Mouse (Mus musculus) R1 (cell line): ENCODE measurements around the gene Ephb1.

Source experiments
- DNase-seq: peaks from one replicate; pipeline ENCODE4 v3.0.0-alpha.2; 2018; ENCODE audit warnings: low read depth, low spot score

The Ephb1 gene

DNA sequence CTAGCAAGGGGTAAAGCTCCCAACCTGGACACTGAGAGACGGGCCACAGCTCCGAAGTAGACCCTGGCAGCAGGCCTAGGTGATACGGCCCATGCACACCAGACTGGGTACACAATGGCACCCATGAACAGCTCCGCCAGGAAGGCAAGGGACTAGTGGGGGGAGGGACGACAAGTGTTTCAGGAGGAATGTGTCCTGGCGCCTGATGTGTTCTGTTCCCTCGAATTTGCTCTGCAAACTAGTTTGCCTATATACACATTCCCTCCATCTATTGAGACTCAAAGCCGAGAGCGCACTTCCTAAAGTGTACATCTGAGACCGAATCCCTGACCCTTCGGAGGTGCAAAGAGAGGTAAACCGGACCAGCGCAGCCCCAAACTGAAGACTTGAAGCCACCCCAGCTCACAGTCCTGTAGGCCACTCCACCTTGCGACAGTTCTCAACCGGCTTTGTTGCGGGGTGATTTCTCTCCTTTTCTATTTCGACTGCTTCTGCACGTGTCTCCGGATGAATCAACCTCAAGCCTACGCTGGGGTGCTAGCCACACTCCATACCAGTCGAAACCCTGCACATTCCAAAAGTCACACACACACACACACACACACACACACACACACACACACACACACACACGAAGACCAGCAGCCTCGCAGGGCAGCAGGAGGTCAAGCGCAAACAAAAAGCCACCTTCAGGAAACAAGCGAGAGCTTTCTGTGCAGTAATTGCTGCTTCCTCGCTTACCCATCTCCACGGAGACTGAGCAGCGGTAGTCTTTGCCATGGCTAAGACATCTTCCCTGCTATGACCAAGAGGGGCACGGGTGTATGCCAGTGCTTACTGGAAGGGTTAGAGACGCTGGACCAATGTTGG lies 2.1 kb downstream of the Ephb1 start:
- peak; percentile 32 for DNase-seq

DNA sequence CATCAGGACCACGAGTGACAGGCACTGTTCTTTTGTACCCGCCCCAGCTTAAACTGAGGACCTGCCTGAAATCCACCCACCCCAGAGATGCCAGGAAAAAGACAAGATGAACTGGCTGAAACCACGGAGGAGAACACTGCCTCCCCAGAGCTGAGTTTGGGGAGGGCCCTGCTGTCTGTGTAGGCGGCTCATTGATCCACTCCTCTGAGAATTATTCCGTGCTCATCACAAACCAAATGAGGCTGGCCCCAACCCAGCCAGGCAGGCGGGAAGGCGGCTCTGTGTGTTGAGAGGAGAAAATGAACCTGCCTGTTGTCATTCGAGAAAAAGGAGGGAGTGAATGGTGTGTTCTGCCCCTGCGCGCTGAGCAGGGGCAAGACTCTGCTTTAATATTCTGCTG lies 2.8 kb downstream of the Ephb1 start:
- DNase-seq: no peak

DNA sequence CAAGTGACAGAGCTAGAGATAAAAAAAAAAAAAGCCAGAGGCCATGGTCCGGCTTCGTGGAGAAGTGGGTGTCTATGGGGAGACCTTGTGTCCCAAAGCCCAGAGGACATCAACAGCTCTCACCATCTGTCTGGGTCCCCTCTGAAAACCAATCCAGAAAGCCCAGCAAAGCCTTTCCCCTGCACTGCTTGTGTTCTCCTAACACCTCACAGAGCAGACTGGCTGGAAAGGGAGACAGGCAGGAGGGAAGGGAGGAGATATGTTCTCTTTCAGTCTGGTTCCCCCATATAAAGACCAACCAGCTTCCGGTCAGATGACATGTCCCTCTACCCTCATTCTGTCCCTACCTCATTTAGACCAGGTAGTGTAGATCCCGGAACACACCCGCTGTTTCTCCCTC lies 3.3 kb downstream of the Ephb1 start:
- no peak for DNase-seq

DNA sequence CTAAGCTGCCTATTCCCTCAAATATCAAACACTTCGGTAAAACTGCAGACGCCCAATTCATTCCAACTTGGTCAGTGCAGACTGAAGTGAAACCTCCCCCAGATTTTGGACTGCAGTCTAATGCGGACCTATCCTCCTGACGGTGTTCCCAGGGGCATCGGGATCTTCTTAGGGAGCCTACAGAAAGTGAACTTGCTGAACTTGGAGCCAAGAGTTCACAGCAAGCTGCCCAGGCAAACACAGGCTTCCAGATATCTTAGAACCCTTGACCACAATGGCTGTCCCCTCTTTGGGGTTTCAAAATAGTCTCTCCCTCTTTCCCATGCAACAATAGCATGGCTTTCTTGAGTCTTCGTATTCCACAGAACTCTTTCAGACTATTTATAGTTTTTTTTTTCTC lies 3.8 kb downstream of the Ephb1 start:
- DNase-seq: no peak

DNA sequence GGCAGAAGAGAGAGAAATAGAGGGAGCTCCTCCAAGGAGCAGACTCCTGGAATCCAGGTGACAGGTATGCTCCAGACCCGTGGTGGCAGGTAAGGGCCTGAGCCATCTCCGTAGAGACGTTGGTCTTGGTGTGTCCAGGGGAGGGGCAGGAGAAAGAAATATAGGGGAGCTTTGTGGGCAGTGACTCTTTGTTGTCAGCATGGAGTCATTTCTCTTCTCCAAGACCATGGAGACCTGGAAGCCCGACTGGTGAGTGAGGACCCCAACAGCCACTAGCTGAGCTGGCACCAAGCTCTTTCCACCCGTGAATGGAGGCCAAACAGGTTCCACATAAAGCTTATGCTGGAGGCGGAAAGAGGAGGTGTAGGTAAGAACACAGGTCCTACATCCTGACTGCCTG lies 4.4 kb downstream of the Ephb1 start:
- no peak for DNase-seq

DNA sequence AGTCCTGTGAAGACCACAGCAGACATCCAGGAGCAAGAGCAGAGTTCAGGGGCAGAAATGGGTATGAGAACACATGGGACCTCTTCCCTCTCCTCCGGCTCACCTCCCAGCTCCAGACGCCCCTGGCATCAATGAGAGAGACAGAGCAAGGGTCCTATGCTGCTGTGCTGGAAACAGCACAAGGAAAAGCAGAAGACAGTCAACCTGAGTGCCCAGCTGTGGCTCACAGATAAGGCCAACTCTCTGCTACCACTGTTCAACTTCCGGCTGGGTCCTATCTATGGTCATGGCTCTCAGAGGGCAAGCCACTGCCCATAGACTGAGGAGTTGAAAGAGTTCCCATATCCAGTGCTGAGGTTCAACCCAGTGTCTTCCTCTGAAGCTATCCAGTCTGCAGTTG lies 7.7 kb downstream of the Ephb1 start:
- no peak for DNase-seq

DNA sequence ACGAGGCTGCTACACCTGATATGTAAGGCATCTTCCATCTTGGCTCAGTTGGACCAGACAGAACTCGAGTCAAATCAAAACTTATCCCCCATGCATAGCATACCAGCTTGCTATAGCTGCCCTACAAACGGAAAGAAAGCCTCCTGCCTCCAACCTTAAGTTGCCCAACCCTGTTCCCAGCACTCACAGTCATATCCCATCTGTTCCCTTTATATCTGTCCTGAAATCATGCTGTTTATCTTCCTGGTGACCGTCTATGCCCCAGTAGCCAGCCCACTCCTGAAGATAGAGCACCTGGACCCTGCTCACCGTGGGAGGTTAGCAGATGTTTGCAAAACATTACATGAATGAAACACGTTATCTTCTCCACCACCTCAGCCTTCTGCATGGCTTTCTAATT lies 9.0 kb downstream of the Ephb1 start:
- DNase-seq: no peak

DNA sequence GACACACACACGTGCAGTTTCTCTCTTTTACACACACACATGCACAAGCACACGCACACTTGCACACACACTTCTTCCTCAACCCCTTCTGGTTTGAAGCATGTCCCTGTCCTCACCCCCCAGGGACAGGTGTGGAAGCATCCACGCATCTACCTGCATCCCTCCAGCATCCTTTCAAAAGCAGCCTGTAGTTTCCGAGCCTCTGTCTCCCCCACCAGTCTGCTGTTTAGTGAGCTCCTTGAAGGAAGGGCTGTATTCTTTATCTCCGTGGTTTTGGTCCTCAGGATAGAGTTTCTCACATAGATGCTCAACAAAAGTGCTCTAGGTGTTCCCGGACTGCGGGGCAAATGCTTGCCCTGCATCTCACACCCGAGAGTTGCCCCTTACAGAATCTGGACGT lies 9.4 kb downstream of the Ephb1 start:
- DNase-seq: no peak

DNA sequence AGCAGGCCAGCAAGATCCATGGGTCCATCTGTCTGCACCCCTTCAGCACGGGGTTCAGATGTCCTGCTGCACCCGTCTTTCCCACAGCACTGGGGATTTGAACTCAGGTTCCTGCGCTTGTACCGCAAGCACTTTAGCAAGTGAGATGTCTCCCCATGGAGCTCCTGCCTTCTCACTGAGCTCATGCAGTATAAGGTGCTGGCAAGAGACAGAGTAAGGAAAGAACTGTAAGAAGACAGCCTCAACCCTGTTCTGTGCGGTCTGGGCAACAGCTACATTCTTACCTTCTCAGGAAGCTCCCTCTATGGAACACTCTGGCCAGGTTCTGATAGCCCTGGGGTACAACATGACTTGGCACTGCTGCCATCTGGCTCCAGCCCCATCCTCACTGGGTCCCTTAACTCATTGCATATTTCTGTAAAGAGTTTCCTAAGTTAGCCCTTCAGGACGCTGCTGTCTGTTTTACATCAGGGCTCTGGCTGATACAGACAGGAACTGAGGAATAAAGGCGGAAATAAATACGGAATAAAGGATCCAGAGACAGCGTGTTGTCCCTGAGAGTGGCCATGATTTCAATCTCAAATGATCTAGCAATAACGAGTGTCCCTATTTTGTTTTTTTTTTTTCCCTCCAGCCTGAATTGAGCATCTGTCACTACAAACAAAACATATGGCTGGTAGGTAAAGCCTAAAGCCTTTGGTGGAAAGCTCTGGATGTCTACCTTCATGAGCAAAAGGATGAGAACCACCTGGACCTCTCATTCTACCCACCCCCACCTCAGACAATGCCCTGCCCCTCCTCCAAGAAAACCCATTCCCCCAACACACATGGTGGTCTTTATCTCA lies 10.2 kb downstream of the Ephb1 start:
- no peak for DNase-seq

DNA sequence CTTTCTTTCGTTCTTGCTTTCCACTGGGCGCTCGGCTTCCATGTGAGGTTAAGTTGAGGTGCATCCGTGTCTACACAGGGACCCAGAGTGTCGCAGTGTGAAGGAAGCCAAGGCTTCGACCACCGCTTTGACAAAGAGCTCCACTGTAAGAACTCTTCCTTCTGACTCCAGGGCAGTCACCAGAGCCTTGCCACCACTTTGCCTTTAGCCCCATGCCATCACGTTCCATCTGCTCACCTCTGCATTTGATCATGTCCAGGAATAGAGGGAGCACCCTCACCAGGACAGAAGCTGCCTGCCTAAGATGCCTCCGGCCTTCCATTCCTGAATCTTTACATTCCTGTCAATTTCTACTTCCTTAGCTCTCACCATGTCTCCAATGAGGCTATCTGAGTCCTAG lies 11.4 kb downstream of the Ephb1 start:
- DNase-seq: no peak

DNA sequence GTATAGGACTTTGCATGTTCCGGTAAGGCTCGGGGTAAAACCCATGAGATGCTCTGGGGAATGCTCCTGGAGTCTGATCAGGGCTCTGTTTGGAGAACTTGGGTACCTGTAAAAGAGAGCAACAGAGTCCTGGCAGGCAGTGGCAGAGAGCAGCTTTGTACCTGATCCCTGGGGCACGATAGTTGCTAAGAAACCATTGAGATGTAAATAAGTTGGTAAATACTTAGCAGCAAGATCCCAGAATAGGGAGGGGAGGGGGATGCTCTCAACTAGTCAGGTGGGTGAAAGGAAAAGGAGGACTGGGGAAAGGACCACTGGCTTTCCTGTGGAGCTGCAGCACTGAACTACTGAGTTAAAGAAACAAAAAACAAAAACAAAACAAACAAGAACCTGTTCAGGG lies 12.5 kb downstream of the Ephb1 start:
- DNase-seq: peak; percentile 52

DNA sequence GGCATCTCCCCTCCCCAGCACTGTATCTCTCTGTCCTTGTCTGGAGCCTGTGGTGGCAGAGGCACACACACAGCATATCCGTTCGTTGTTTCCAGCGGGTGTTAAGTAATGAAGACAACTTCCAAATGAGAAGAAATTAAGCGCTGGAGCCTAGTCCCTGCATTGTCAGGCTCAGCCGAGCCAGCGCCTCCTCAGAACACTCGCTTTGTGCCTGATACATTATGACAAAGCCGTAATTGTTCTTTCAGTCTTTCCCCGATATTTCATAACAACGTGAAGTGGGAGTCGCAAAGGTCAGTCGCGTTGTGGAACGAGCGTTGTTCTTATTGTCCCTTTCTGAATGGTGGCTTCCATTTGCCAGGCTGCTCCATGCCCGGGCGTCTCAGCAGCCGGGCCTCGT lies 13.7 kb downstream of the Ephb1 start:
- DNase-seq: no peak

DNA sequence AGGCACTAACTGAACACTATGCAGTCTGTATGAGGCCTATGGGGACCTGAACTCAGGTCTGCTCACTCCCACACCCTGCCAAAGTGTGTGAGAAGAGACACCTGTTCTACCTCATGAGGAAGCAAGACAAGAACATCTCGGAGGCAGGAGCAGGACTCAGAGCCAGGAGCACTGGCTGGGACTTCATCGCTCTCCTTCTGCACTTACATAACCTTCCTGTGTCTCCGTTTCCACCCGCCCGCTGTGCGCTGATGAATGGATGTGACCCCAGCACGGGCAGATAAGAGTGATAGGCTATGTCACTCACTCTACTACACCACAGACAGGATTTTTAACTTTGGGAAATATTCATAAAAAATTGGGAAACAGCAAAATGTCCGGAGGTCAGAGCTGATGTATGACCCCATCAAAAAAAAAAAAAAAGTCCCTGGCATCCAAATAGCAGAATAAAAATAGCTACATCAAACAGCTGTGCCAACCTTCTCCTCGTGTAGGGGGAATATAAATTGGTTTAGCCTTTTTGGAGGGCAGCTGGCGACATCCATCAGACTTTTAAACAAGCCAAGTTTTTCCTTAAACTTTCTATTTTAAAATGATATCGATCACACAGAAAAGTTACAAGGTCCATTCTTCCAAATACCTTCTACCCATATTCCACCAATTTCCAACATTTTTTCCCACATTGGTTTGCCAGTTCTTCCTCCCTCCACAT lies 18.8 kb downstream of the Ephb1 start:
- DNase-seq: no peak

DNA sequence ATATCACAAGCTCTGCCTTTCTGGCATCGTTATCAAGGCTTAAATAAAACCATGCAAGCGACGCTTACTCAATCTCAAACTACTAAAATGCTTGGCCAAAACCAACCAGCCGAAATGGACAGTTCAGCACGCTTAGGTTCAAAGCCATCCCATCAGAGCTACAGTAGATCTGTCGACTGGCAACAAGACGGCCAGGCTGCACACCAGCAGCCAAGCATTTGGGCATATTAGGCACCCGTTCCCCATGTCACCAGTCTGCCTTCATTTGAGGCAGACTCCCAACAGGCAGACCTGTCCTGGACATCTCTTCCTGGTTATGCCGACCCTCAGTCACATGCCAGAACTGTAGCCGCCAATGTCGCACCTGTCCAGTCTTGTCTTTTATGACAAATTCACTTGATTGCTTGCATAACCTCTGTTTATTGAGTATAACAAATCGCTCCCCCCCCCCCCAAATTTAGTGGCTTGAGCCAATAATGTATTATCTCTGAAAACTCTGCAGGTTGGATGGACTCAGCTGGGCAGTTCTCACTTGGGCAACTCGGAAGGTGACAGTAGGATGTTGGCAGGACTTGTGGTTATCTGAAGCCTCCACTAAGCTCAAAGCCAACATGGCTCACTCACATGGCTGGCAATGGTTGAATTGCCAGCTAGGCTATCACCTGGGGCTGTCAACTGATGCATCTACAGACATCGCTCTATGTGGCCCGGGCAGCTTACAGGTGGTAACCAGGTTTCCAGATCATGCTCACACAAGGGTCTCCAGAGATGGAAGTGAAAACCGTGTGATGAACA lies 24.0 kb downstream of the Ephb1 start:
- no peak for DNase-seq

DNA sequence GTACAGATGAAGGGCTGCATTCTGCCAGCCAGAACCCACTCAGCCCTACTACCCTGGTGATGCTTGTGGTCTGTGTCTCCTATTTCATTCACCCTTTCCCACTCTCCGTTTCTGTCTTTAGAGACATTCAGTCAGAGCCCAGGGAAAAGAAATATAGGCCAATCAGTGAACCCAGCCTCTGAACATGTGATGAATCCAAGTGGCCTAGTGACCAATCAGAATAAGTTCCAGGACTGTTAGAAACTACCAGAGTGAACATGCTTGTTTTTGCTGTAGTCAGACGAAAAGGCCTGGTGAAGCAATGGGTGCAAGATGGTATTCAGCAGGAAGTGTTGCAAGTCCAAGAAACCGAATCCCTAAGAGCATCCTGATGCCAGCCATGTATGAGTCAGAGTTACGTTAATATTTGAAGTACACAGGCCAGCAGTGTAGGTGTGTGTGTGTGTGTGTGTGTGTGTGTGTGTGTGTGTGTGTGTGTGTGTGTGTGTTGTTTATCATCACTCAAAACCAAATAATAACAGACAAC lies 26.8 kb downstream of the Ephb1 start:
- no peak for DNase-seq

DNA sequence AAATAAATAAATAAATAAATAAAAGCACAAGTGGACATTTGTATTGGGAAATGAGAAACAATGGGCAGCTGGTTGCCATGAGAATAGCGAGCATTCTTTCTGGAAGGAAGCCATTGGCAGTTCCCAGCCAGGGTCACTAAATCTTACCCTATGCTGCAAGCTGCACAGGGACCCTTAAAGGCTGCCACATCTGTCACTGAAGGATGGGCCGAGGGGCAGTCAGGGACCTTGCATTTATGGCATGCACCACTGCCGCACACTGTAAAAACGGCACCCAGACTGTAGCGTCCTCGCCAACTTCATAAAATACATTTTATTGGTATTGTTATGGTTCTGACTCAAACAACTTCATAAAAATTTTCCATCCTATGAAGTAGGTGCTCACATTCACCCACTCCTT lies 39.1 kb downstream of the Ephb1 start:
- no peak for DNase-seq

DNA sequence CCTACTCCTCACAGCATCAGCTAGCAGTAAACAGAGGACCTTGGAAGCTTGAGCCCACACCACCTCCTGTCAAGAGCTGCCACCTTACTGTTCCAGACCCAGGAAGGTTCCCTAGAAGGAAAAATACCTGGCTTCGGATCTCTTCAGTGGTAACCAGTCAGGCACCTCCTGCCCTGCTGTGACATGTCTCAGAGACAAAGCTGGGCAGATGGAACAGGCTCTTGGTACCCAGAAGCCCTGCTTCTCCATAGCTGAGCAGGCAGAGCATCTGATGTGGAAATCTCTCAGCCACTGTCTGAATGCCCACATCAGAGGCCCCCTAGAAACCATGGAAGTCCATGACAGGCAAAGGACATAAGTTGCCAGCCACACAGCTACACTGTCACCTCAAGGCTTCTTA lies 39.7 kb downstream of the Ephb1 start:
- no peak for DNase-seq

DNA sequence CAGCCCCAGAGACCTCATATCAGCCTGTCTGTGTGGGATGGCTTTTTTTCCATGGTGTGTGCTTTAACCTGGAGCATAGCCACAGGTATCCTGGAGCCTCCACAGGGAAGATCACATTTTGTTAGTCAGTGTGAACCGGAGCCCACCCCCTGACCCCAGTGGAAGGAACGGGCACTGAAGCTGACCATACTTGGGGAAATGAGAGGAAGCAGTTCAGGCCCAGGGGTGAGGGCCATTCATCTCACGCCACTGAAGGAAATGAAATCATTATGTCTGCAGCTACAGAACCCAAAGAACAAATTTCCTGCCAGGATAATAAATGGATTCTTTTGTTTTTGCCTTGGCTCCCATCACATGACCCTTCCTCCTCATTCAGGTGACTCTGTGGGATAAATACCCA lies 44.1 kb downstream of the Ephb1 start:
- DNase-seq: no peak

DNA sequence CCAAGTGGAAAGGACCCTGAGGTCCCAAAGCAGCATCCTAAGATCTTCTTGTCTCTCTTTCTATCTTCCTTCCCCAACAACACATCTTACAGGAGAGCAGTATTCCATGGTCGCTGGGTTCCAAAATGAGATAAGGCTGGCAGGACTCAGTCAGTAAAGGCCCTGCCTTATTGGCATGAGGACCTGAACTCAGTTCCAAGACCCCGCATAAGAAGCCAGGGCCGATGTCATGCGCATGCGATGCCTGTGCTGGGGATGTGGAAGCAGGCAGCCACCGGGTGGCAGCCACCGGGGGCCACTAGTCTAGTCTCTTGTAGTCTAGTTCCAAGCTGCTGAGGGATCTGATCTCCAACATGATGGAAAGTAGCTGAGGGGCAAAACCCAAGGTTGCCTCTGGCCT lies 45.2 kb downstream of the Ephb1 start:
- no peak for DNase-seq

DNA sequence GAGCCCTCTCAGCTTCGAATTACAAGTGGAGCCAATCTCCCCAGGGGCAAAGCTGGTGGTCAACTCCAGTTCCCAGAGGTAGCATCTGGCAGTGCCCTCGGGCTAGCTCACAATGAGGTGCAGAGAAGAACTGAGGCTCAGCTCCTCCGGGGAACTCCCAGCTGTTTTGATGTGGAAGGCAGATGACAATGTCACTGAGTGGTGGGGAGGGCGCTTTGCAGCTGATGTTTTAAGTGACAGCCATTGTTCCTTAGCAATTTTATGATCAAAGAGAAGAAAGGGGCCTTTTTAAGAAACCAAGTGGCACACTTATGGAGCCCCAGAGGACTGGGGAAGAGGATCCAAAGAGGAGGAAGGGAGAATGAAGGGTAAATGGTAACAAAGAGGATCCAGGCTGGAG lies 46.8 kb downstream of the Ephb1 start:
- no peak for DNase-seq
